Mouse (Mus musculus) MN1 (cell line): ENCODE data around the gene Commd2.

Experiments used
- DNase-seq: peaks from one replicate; pipeline ENCODE4 v3.0.0-alpha.2; 2016; ENCODE audit warnings: low spot score

Gene Commd2

GRCm38 (mm10) chr3:57651231-57651864 is at the start of gene Commd2:
Commd2 (minus strand) TSS chr3:57651715.
- peak; percentile 93 for DNase-seq

GRCm38 (mm10) chr3:57696779-57697178 is 45.3 kb upstream of the Commd2 start:
- DNase-seq: no peak

DNA sequence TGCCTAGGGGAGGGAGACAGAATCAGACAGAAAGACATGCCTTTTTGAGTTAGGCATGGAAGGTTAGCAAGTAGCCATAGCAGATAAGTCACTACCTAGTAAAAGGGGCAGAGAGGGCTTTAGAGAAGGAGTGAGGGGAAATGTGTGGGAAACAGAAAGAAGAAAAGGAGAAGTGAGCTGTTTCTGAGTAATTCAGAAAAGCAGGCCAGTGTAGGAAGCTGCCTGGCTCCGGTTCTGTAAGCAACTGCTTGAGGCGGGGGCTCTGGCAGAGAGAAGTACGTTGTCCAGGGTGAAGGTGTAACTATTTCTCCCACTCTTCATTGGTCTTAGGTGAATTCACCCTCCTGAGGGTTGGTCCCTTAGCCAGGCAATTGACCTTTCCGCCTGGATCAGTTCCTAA is 44.7 kb upstream of the Commd2 start:
- DNase-seq: no peak

GRCm38 (mm10) chr3:57692719-57693118 is 41.2 kb upstream of the Commd2 start, which contains the start of gene Ankub1:
Ankub1 (minus strand) TSS chr3:57692799.
- no peak for DNase-seq

GRCm38 (mm10) chr3:57691772-57692171 is 40.3 kb upstream of the Commd2 start:
- no peak for DNase-seq

DNA sequence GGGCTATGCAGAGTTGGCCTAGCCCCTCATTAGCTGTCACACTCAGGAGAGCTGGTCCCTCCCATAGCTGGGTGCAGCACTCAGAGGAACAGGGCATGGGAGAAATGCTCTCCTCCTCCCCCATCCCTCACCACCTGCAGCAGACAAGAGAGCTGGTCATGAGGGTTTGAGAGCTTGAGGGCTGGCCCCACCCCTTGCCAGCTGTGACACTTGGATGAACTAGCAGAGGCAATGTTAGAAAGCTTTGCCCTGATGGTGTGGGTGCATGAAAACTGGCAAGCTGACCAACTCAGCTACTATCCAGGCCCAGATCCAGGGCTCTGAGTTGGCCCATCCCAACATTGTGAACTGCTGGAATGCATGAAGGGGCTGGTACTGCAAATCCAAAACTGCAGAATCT is 26.3 kb upstream of the Commd2 start:
- no peak for DNase-seq

GRCm38 (mm10) chr3:57674075-57674474 is 22.6 kb upstream of the Commd2 start:
- no peak for DNase-seq

DNA sequence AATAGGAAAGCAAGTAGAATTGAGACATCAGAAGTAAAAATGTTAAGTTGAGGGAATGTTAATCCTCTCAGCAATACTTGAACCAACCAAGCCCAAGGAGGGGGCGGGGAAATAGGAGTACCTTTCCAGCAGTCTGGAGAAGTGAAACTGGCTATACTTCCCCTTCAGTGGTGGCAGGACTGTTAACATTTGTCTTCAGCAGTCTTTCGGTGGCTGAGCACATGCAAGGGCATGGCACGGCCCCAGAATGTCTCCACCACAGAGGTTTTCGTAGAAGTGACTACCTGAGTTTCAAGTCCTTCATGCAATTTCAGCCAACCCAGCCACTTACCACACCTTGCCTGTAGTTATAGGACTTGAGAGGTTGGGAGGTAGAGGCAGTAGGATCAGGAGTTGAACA is 22.1 kb upstream of the Commd2 start:
- no peak for DNase-seq

DNA sequence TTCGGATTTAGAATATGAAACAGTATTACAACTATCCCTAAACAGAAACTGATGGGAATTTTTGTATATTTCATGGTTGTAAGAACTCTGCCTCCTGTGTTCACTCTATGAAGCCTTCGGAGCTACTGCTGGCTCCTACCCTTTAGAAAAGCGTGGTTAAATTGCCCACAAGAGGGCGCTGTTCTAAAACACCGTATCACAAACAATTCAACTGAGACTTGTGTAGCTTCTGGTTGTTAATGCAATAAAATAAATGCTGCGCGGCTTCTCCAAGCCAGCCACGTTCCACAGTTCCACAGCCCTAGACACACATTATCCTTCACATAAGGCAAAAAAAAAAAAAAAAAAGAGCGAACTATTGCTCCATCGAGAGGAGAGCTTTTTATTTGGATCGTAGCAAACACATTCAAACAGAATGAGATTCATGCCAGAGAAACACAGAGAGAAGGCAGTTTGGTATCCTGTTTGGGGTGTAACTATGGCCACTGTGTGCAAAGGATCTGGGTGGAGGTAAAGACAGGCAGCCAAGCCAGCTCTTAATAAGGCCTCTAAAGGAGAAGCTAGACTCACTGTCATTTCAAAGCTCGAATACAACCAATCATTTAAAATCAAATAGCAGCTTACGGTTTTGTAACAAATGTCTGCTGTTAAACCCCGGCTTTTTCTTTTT is 15.7 kb upstream of the Commd2 start:
- DNase-seq: peak; percentile 68

DNA sequence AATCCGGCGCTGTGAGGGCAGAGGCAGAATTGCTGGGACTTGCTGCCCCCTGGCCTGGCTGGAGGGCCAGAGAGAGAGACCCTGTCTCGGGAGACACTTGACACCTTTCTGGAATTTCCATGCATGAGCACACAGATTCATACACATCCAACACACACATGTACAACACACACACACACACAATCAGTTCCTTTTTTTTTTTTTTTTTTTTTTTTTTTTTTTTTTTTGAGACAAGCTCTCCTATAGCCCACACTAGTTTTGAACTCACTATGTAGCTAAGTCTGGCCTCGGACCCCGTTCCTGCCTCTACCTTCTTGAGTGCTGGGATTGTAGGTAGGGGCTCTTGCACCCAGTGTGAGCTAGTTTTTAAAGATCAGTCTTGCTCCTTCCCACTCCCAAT is 14.4 kb upstream of the Commd2 start:
- DNase-seq: no peak

DNA sequence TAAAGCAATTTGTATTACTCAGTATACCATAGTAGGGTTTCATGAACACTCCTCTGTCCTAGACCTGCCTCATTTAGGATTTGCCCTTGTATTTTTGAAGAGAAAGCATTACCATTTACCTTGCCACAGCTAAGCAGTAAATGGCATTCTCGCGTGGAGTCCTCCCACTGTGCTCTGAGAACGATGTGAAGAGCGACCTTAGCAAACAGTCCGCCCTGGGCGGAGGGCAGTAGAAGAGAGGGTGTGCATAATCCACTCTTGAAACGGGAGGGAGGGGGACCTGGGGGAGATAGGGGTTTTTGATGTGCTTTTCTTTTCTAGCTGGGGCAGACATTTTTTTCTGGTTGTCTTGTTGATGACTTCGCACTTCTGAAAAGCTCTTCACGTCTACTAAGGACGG is 13.2 kb upstream of the Commd2 start:
- no peak for DNase-seq

DNA sequence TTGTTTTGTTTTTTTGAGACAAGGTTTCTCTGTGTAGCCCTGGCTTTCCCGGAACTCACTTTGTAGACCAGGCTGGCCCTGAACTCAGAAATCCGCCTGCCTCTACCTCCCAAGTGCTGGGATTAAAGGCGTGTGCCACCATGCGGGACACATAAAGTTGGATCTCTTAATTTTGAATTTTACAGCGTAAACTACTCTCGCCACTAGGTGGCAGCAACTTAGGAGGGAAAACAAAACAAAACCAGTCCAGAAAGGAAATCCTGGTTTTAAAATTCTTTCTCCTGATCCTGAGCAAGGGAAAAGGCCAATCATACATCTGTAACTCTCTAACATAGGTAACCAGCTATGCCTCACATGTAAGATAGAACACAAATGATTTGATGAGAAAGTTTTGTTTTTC is 12.2 kb upstream of the Commd2 start:
- peak; percentile 60 for DNase-seq

DNA sequence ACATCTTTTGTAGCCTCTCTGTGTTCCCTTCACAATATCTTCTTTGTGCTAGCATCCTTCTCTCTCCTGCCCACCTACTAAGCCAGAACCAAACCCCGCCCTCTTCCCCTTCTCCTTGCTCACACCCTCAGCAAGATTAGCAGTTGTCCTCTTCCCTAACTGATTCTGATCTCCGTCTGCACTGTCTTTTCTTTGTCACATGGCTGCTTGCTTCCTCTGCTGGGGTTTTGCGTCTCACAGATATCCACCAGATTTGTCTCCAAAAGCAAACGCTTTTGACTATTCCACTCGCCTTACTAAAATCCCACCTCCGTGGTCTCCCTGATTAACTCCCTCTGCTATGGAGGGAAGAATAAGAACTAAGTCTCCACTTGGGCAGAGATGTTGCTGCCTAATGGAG is 7.1 kb upstream of the Commd2 start:
- no peak for DNase-seq

DNA sequence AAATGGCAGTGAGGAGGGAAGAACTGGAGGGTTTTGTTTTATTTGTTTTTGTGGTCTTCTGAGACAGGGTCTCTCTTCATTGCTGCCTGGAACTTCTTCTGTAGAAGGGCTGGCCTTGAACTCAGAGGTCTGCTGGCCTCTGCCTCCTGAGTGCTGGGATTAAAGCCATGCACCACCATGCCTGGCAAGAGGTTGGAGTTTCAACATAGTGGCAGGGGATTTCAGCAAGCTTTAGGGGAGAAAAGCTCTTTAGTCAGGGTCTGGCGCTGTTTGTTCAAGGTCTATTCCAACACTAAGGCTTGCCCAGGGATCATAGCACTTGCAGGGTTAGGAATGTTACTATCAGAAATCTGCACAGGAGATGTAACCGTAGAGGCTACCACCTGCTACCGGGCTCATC is 2.1 kb upstream of the Commd2 start:
- no peak for DNase-seq

GRCm38 (mm10) chr3:57652485-57652884 is 970 bp upstream of the Commd2 start:
- no peak for DNase-seq

DNA sequence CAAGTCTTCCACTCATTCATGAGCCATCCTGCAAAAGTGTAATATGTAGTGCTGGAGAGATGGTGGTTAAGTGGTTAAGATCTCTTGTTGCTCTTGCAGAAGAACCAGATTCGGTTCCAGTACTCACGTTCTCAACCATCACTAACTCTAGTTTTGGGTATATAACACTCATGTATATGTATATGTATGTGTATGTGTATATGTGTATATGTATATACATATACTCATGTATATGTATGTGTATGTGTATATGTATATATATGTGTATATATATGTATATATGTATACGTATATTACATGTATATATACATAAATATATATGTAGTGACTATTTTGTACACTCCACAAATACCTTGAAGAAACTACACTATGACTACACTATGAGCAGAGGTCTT is 347 bp upstream of the Commd2 start:
- DNase-seq: no peak

GRCm38 (mm10) chr3:57643191-57643590 is 8.3 kb downstream of the Commd2 start:
- no peak for DNase-seq

DNA sequence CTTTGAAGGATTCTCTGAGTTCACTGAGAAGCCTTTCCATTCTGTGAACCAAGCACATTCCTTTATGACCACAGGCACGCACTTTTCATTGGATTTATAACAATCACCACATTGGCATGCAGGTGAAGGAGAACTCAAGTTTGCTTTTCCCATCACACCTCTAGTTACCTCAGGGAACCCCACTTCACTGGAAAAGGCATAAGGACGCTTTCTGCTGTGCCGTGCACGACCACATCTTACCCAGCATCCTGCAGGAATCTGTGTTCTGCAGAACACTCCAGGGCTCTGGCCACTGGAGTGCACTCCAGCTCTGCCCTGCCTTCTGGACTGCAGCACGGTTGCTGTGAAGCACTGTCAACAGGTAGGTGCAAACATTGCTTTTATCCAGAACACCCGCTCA is 13.9 kb downstream of the Commd2 start:
- DNase-seq: no peak

GRCm38 (mm10) chr3:57634763-57635487 is 16.6 kb downstream of the Commd2 start:
- DNase-seq: no peak

- DNase-seq: no peak
Observed at GRCm38 (mm10) chr3:57626954-57627513, 24.5 kb downstream of the Commd2 start.

DNA sequence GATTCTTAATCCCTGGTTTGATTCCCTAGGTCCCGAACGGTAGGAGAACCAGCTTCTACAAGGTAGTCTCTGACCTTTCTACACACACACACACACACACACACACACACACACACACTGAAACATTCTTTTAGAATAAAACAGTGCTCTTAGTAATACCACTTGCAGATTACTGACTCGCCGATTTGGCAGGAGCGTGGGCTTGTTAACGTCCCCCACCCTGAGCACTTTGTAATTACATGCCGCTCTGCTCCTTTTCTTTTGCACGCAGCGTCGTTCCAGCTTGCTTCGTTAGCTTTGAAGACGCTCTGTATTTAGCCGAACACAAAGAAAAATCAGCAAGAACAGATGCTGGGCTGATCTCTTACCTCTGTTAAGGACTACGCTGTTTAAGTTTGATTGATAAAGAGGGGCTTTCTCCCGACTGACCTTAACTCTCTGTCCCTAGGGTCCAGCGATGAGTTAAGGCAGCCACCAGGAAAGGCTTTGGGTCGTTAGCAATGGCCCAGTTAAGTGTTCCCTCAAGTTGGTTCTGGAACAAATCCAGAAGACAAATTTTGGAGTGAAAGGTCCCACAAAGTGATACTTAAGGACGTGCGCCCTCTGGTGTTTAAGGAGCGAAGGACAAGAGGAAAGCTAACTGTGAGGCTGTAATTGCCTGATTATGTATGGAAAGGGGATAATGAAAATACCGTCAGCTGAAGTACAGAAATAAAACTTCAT is 26.1 kb downstream of the Commd2 start:
- DNase-seq: peak; percentile 78

DNA sequence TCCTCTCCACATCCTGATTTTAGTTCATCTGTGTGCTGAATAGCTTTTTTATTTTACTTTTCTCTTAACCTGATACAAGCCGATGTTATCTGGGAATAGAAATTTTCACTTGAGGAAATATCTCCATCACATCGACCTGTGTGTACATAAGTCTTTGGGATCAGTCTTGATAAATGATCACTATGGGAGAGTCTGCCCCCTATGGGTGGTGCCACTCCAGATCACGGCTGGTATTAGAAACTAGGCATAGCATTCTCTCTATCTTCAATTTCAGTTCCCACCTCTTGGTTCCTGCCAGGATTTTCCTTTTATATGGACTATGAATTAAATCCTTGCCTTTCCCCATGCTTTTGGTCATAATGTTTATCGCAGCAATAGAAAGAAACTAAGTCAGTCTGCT is 31.8 kb downstream of the Commd2 start:
- no peak for DNase-seq
